Mouse (Mus musculus) CH12.LX (cell line): ENCODE data around the gene Srcap.

ENCODE experiments used
- BHLHE40 ChIP-seq: IDR thresholded peaks from 2 replicates; pipeline ENCODE4 v1.6.1; 2011; ENCODE audit warnings: mild to moderate bottlenecking, low read depth, low read length, improper control_type of control experiment
- CHD2 ChIP-seq: IDR thresholded peaks from 2 replicates; pipeline ENCODE4 v1.6.1; 2011; ENCODE audit warnings: low read length, improper control_type of control experiment
- CTCF ChIP-seq, 2 experiments: IDR thresholded peaks in 1 of 2; conservative IDR thresholded peaks in 1 of 2; 2 replicates each; pipeline ENCODE4 v1.5.1; 2011 to 2012; ENCODE audit warnings: low read depth in 2 of 2, low read length in 2 of 2, improper control_type of control experiment in 1 of 2, inconsistent platforms in 1 of 2, mild to moderate bottlenecking in 1 of 2, moderate library complexity in 1 of 2
- E2F4 ChIP-seq: IDR thresholded peaks from 2 replicates; pipeline ENCODE4 v1.6.1; 2011; ENCODE audit warnings: low read depth, low read length, improper control_type of control experiment; ENCODE audit not compliant: insufficient replicate concordance
- MAZ ChIP-seq: IDR thresholded peaks from 2 replicates; pipeline ENCODE4 v1.6.1; 2012; ENCODE audit warnings: low read depth, mild to moderate bottlenecking, inconsistent platforms, low read length, improper control_type of control experiment, moderate library complexity
- POLR2A ChIP-seq: IDR thresholded peaks from 2 replicates; pipeline ENCODE4 v1.6.1; 2011; ENCODE audit warnings: low read depth, mild to moderate bottlenecking, improper control_type of control experiment, low read length
- RAD21 ChIP-seq: IDR thresholded peaks from 2 replicates; pipeline ENCODE4 v1.6.1; 2011; ENCODE audit warnings: low read depth, mild to moderate bottlenecking, low read length, improper control_type of control experiment, moderate library complexity
- TBP ChIP-seq: conservative IDR thresholded peaks from 2 replicates; pipeline ENCODE4 v1.6.1; 2011; ENCODE audit warnings: low read depth, low read length, improper control_type of control experiment
- UBTF ChIP-seq: IDR thresholded peaks from 2 replicates; pipeline ENCODE4 v1.6.1; 2012; ENCODE audit warnings: low read depth, mild to moderate bottlenecking, inconsistent platforms, low read length, improper control_type of control experiment, moderate library complexity

GRCm38 (mm10) chr7:127491846-127492245 lies 19.9 kb upstream of the Srcap start:
- no peak for TF ChIP-seq BHLHE40
- no peak for TF ChIP-seq POLR2A
- TF ChIP-seq MAZ, result no peak
- TF ChIP-seq CTCF (conservative IDR thresholded peaks at IDR 0.05 in 1 of 2, IDR thresholded peaks at IDR 0.05 in 1 of 2; ENCODE audit: low read depth in 2 of 2, low read length in 2 of 2), result no peak
- no peak for TF ChIP-seq TBP
- TF ChIP-seq CHD2, result no peak
- TF ChIP-seq RAD21, result no peak
- TF ChIP-seq UBTF, result no peak
- TF ChIP-seq E2F4, result no peak
